Mouse (Mus musculus): ENCODE data around the gene Slc31a1. TPM values are rescaled to one million over a fixed set of nuclear protein-coding genes. Genes with fewer than 3 reads are reported as not detected.

The Slc31a1 gene
- total RNA-seq, 4 experiments from 2014 or later = 12.1 to 13.9 (median 13.0) TPM

GRCm38 (mm10) chr4:62362437-62362836 lies 1.9 kb downstream of the Slc31a1 start:
- no peak for DNase-seq (ENCODE audit: low spot score in 2 of 2)

DNA sequence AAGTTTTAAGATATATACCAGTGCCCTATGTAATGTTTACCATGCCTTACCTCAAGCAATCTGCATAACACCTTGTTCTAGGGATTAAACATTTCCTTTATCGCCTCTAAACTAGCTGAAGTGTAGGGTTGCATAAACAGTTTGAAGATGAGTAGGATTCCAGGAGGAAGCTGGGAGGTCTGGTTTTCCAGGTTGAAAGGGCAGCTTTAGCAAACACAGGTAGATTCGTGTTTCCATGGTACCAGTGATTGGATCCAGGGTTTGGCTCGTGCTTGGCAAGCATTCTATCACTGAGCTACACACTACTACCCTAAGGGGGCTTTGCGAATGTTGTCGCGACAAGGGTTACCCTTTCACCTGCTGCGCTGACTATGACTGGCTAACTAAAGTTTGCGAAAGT lies 3.8 kb downstream of the Slc31a1 start:
- DNase-seq (ENCODE audit: low spot score in 2 of 2) = no peak

- no peak for DNase-seq (ENCODE audit: low spot score in 2 of 2)
These were observed 5.8 kb downstream of the Slc31a1 start for GRCm38 (mm10) chr4:62366291-62366690.

DNA sequence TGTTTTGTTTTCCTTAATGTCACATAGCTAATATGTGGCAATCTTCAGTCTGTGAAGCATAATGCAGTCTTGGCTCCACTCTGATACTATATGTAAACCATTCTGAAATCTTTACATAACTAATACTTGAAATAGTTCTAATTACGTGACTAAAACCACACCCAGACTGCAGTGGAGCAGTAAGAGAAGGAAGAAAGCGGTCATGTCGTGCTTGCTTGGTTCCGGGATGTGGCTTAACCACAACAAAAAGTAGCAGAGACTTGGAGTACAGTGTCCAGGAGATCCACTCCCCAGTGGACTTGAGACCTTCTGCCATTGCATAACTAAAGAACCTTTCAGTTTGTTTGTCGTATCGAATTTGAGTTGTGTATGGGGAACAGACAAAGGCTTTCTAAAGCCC lies 7.1 kb downstream of the Slc31a1 start:
- no peak for DNase-seq (ENCODE audit: low spot score in 2 of 2)

- no peak for DNase-seq (ENCODE audit: low spot score in 2 of 2)
These were observed 8.6 kb downstream of the Slc31a1 start for GRCm38 (mm10) chr4:62369091-62369490.

- DNase-seq (ENCODE audit: low spot score in 2 of 2) = no peak
These were observed 11.9 kb downstream of the Slc31a1 start for GRCm38 (mm10) chr4:62372410-62372809.

GRCm38 (mm10) chr4:62372818-62373520 lies 12.4 kb downstream of the Slc31a1 start:
- DNase-seq (ENCODE audit: low spot score in 2 of 2) = no peak

GRCm38 (mm10) chr4:62373668-62374067 lies 13.1 kb downstream of the Slc31a1 start:
- DNase-seq (ENCODE audit: low spot score in 2 of 2) = no peak

DNA sequence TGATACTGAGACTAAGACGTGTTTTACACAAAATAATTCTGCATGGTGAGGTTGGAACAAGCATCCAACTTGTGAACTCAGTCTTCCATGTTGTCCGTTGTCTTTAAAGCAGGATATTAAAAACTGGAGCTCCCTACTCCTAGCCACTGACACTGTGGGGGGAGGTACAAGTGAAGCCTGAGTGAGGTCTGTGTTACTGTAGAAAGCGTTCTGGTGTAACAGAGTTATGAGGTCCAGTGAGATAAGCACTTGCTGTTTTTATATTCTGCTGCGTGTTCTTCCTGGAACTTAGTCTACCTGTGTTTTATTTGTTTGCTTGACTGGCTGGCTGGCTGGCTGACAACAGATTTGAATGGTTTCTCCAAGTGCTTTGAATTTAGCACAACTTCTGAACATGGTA lies 13.8 kb downstream of the Slc31a1 start:
- no peak for DNase-seq (ENCODE audit: low spot score in 2 of 2)

GRCm38 (mm10) chr4:62376123-62376522 lies 15.6 kb downstream of the Slc31a1 start:
- DNase-seq (ENCODE audit: low spot score in 2 of 2) = no peak

GRCm38 (mm10) chr4:62379724-62380381 lies 19.3 kb downstream of the Slc31a1 start:
- DNase-seq (ENCODE audit: low spot score in 2 of 2) = no peak

- DNase-seq (ENCODE audit: low spot score in 2 of 2) = no peak
These were observed 22.7 kb downstream of the Slc31a1 start for GRCm38 (mm10) chr4:62383207-62383606.

DNA sequence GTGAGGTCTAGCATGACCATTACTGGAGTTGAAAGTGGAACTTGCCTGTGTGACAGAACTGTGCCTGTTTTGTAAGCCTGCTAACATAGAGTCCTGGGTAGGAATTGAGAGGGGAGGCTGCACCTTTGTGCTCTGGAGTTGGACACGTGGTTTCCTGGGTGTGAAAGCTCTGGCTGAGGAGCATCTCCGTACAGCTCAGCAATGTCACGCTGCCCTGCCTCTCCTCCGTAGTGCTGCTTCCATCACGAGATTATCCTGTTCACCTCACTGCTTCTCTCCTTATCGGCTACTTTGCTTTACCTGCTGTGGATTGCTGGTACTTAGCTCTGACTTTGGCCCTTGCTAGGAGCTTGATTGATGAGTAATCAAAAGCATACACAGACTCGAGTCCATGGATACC lies 23.2 kb downstream of the Slc31a1 start:
- DNase-seq (ENCODE audit: low spot score in 2 of 2) = no peak

- DNase-seq (ENCODE audit: low spot score in 2 of 2) = no peak
These were observed 23.6 kb downstream of the Slc31a1 start for GRCm38 (mm10) chr4:62384159-62384558.

GRCm38 (mm10) chr4:62385439-62385838 lies 24.9 kb downstream of the Slc31a1 start:
- DNase-seq (ENCODE audit: low spot score in 2 of 2) = peak in 1 of 2 experiments; percentile 33

DNA sequence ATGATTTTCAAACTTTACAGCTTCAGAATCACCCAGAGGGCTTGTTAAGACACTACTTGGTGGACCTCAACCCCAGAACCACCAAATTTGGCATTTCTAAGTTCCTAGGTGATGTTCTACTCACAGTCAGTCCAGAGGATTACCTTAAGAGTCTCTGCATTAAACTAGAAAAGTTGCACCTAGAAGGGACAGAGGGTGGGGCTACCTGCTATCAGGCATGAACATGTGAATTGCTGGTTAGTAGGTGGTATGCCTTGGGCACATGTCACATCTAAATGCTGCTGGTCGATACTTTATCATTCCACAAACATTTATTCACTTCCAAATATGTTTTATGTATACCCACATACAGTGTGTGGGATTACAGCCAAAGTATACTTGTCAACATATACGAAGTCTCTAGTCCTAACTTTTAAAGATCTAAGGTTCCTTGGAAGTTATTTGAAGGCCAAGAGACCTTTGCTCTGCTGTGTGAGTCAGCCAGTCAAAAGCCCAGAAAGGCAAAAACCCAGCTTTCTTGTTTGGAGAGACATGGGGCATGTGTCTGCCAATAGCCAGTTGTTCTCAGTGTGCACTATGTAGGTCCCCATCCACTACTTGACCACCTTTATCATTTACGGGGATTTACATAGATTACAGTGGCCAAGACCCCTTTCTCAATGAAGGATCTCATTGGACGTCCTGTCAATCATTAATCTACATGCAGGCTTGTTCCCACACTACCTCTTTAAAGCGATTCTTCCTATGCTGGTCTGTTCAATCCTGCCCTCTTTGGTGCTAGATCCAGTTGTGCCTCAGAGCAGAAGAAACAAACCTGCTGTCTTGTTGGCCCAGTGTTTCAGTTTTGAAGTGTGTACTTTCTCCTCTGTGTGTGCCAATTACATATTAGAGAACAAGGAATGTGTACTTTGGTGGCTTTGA lies 29.3 kb downstream of the Slc31a1 start:
- no peak for DNase-seq (ENCODE audit: low spot score in 2 of 2)

DNA sequence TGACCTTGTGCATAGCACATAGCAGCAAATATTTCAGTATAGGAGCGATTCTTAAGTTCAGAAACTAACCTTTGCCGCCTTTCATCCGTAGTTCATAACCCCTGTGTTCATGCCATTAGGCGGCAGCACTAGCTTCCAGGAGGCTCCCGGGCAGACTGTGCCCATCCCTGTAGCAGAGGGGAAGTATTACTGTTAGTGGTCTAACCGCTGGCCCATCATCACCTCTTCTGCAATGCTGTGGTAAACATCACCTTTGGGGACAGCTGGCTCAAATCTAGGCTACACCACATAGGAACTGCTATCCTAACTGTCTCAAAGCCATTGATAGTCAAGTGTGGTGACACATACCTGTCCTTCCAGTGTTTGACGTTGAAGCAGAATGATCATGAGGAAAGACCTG lies 31.4 kb downstream of the Slc31a1 start:
- no peak for DNase-seq (ENCODE audit: low spot score in 2 of 2)

- DNase-seq (ENCODE audit: low spot score in 2 of 2) = no peak
These were observed 32.9 kb downstream of the Slc31a1 start for GRCm38 (mm10) chr4:62393459-62393858.

GRCm38 (mm10) chr4:62395806-62396205 lies 35.3 kb downstream of the Slc31a1 start:
- no peak for DNase-seq (ENCODE audit: low spot score in 2 of 2)

GRCm38 (mm10) chr4:62397616-62398365 lies 37.3 kb downstream of the Slc31a1 start:
- no peak for DNase-seq (ENCODE audit: low spot score in 2 of 2)

DNA sequence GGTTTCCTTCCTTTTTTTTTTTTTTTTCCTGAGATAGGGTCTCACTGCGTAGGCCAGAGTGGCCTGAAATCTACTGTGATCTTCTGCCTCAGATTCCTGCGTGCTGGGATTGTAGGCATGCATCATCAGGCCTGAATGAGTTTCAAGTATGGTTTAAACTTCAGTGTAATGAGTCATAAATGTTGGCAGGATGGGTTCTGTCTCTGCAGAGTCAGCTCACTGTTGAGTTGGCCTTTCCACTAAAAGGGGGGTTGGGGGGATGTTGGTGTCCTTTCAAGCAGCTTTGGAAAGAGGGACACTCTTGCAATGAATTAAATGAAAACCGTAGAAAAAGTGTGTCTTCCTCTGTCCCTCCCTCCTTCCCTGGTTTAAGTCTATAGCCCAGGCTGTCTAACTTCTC lies 38.4 kb downstream of the Slc31a1 start:
- no peak for DNase-seq (ENCODE audit: low spot score in 2 of 2)

Data from left cerebral cortex, adult 8-10 months (tissue).